Mouse (Mus musculus): Measurements from ENCODE around the gene Actr5. TPM values are rescaled to one million over a fixed set of nuclear protein-coding genes. Genes with fewer than 3 reads are reported as not detected.

Actr5 gene
- polyA plus RNA-seq (2016; fragmentation: Nextera tagmentation; extraction: Ambion mirVana): 20.8 and 22.1 TPM in 2 replicates

DNA sequence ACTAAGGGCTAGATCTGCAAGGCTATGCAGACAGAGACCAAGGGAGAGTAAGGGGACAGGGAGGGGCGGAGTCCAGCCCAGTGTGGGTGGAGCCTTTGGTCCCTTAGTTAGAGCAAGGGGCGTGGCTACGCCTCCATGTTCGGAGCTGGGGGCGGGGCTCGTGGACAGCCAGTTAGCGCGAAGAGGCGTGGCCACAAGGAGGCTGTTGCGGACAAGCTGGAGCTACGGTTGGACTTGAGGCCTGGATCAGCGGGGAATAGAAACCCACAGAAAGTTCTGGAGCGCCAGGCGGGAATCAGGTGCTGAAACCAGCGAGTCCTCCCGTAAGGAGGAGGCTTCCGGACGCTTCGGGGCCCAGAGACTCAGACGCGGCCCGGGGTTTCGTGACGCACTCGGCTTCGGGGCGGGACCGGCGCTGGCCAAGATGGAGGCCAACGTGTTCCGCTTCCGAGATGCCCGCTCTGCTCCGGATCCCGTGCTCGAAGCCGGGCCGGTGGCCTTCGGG is at the start of gene Actr5:
Actr5 (plus strand) TSS at position 171 of the 505 bp plus-strand sequence.
- peak within 1 kb of the TSS; percentile 61 for H3K4me2 ChIP-seq
- H3K9me3 ChIP-seq: no peaks in the 10 kb centered on the region
- ATAC-seq (ENCODE audit: insufficient number of reproducible peaks, insufficient read depth, low FRiP score, low TSS enrichment, low read depth): peak; percentile 89
- H3K4me3 ChIP-seq (replicated peaks): peak within 1 kb of the TSS; percentile 89
- H3K27ac ChIP-seq: peak within 1 kb of the TSS; percentile 92
- WGBS: under 1% methylated on average over 39 of the region's 39 CpGs
- peaks cover 27% of the 10 kb centered on the region for H3K36me3 ChIP-seq
- H3K4me1 ChIP-seq (replicated peaks): peaks cover 13% of the 10 kb centered on the region
- peaks cover 28% of the 10 kb centered on the region for H3K27me3 ChIP-seq
- H3K9ac ChIP-seq (replicated peaks): peak within 1 kb of the TSS; percentile 86

GRCm38 (mm10) chr2:158579979-158580378 is 44.7 kb upstream of the Actr5 start:
- no peak overlapping the region for H3K4me2 ChIP-seq
- no peak overlapping the region for H3K27ac ChIP-seq
- peaks cover 13% of the 10 kb centered on the region; the same call in 1 of the 2 replicates for H3K27me3 ChIP-seq
- ATAC-seq (ENCODE audit: insufficient number of reproducible peaks, insufficient read depth, low FRiP score, low TSS enrichment, low read depth): no peak
- no peaks in the 10 kb centered on the region for H3K36me3 ChIP-seq
- WGBS: 63% methylated on average over 4 of the region's 4 CpGs
- no peak overlapping the region for H3K4me3 ChIP-seq (replicated peaks)
- no peak overlapping the region for H3K9ac ChIP-seq (replicated peaks)
- no peaks in the 10 kb centered on the region for H3K9me3 ChIP-seq
- no peaks in the 10 kb centered on the region for H3K4me1 ChIP-seq (replicated peaks)

DNA sequence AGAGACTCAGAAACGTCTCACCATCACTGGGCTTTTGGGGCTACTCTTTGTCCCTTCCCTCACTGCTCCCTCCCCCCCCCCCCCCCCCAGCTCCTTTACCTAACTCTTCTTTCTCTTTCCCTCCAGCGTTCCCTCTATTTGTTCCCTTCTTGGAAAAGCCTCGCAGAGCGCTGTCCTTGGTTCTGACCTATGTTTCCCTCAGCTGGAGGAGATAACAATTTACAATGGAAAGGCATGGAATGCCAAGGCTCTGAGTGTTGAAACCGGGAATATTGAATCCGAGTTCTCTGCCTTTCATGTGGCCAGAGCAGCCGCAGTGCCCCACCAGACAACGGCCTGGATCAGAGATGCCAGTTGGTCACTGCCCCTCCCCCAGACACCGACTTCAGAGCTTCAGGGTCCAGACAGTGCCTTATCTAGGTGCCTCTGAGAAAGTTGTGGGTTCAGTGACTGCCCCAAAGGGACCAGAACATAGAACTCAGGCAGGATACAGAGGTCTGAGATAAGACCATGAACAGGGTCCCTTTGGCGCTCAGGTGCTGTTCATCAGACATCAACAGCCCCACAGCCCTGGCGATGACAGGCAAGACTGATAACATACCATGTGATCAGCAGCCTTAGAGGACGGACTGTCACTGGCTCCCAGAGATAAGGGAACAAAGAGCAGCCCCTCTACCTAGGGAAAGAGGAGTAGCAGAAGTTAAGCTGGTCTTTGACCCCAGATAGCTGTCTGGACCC is 39.9 kb upstream of the Actr5 start:
- Histone ChIP-seq H3K27me3 (peaks cover 23% of the 10 kb centered on the region; the same call in 1 of the 2 replicates), H3K4me1 (replicated peaks) (peaks cover 11% of the 10 kb centered on the region; the same call in 1 of the 2 replicates), H3K27ac (no peak overlapping the region), H3K4me2 (no peak overlapping the region), H3K36me3 (no peaks in the 10 kb centered on the region), H3K9ac (replicated peaks) (no peak overlapping the region), H3K4me3 (replicated peaks) (no peak overlapping the region), H3K9me3 (no peaks in the 10 kb centered on the region)
- ATAC-seq (ENCODE audit: insufficient number of reproducible peaks, insufficient read depth, low FRiP score, low TSS enrichment, low read depth): no peak
- WGBS: 12% methylated on average over 12 of the region's 12 CpGs

GRCm38 (mm10) chr2:158588524-158589271 is 36.0 kb upstream of the Actr5 start:
- no peak overlapping the region for H3K9ac ChIP-seq (replicated peaks)
- WGBS: 25% methylated on average over 8 of the region's 8 CpGs

DNA sequence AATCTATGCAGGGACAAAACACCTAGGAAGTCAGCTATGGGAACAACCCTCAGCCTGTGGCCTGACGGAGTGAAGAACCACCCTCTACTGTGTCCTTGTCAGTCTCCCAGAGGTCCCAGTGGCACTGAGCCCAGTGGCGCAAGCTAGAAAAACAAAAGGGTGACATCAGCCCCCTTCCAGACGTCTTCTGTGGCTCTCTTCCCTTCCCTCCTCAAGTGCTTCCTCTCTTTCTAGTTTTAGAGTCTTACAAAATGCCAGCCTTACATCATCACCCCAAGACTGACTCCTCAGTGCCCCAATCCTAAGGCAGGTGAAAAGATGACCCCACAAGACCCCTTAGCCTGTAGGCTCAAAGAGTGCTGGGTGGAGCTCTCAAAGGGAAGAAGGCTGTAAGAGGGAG is 34.2 kb upstream of the Actr5 start:
- Histone ChIP-seq H3K9me3 (no peaks in the 10 kb centered on the region), H3K27me3 (peaks cover 22% of the 10 kb centered on the region), H3K36me3 (no peaks in the 10 kb centered on the region), H3K27ac (no peak overlapping the region), H3K4me3 (replicated peaks) (no peak overlapping the region), H3K4me2 (no peak overlapping the region), H3K9ac (replicated peaks) (no peak overlapping the region), H3K4me1 (replicated peaks) (peaks cover 16% of the 10 kb centered on the region; the same call in 1 of the 2 replicates)
- 63% methylated on average over 3 of the region's 3 CpGs for WGBS
- no peak for ATAC-seq (ENCODE audit: insufficient number of reproducible peaks, insufficient read depth, low FRiP score, low TSS enrichment, low read depth)

More at GRCm38 (mm10) chr2:158588524-158589271, 36.0 kb upstream of the Actr5 start:
- Histone ChIP-seq H3K4me1 (replicated peaks) (peaks cover 11% of the 10 kb centered on the region; the same call in 1 of the 2 replicates), H3K4me2 (no peak overlapping the region), H3K4me3 (replicated peaks) (no peak overlapping the region), H3K27me3 (peaks cover 17% of the 10 kb centered on the region; the same call in 1 of the 2 replicates), H3K36me3 (no peaks in the 10 kb centered on the region), H3K27ac (no peak overlapping the region), H3K9me3 (no peaks in the 10 kb centered on the region)
- no peak for ATAC-seq (ENCODE audit: insufficient number of reproducible peaks, insufficient read depth, low FRiP score, low TSS enrichment, low read depth)

DNA sequence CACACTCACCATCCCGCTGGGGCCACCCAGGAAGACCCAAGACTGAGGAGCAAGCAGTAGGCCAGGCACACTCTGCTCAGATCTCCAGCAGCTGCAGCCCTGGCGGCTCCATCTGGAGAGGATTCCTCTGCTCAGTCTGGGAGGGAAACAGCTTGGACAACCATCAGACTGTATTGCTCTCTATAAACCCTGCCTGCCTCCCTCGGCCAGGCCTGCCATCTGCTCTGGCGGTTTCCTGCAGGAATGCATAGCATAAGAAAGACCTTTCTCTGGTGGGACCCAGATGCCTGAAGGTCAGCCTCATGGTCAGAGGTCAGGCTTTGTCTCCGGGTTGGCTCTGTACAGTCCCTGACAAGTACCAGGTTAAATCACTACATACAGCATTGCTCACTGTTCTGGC is 33.4 kb upstream of the Actr5 start:
- H3K4me2 ChIP-seq: no peak overlapping the region
- no peaks in the 10 kb centered on the region for H3K36me3 ChIP-seq
- H3K4me1 ChIP-seq (replicated peaks): peaks cover 18% of the 10 kb centered on the region; the same call in 1 of the 2 replicates
- H3K4me3 ChIP-seq (replicated peaks): no peak overlapping the region
- no peak overlapping the region for H3K9ac ChIP-seq (replicated peaks)
- WGBS: 28% methylated on average over 5 of the region's 5 CpGs
- H3K27ac ChIP-seq: no peak overlapping the region
- H3K9me3 ChIP-seq: no peaks in the 10 kb centered on the region
- peaks cover 30% of the 10 kb centered on the region for H3K27me3 ChIP-seq
- ATAC-seq (ENCODE audit: insufficient number of reproducible peaks, insufficient read depth, low FRiP score, low TSS enrichment, low read depth): no peak

DNA sequence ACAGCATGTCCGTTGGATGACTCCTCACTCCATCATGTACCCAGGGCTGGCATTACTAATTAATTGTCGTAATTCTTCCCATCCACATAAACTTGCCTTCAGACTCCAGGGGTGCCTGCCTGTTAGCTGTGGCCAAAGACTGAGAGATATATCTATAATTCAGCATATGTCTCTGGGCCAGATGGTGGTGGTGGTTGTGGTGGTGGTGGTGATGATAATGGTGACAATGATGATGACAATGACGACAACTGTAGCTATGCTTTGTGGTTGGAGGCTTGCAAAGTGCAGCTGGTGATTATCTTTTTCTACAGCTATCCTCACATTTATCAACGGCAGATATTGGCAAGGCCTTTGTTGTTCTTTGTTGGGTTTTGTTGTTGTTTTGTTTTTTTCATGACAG is 31.3 kb upstream of the Actr5 start:
- H3K4me3 ChIP-seq (replicated peaks): no peak overlapping the region
- ATAC-seq (ENCODE audit: insufficient number of reproducible peaks, insufficient read depth, low FRiP score, low TSS enrichment, low read depth): no peak

GRCm38 (mm10) chr2:158595103-158595502 is 29.6 kb upstream of the Actr5 start:
- H3K36me3 ChIP-seq: no peaks in the 10 kb centered on the region
- no peaks in the 10 kb centered on the region for H3K9me3 ChIP-seq
- H3K9ac ChIP-seq (replicated peaks): no peak overlapping the region
- H3K27me3 ChIP-seq: peaks cover 53% of the 10 kb centered on the region
- no peak for ATAC-seq (ENCODE audit: insufficient number of reproducible peaks, insufficient read depth, low FRiP score, low TSS enrichment, low read depth)
- no peak overlapping the region for H3K4me3 ChIP-seq (replicated peaks)
- WGBS: 1% methylated on average over 12 of the region's 12 CpGs
- no peak overlapping the region for H3K4me2 ChIP-seq
- peaks cover 7% of the 10 kb centered on the region; the same call in 1 of the 2 replicates for H3K4me1 ChIP-seq (replicated peaks)
- no peak overlapping the region for H3K27ac ChIP-seq

More for the DNA sequence above, 31.3 kb upstream of the Actr5 start:
- no peaks in the 10 kb centered on the region for H3K36me3 ChIP-seq
- peaks cover 41% of the 10 kb centered on the region for H3K27me3 ChIP-seq
- 70% methylated on average over 4 of the region's 4 CpGs for WGBS
- no peak overlapping the region for H3K4me2 ChIP-seq
- H3K9me3 ChIP-seq: no peaks in the 10 kb centered on the region
- H3K9ac ChIP-seq (replicated peaks): no peak overlapping the region
- peaks cover 18% of the 10 kb centered on the region; the same call in 1 of the 2 replicates for H3K4me1 ChIP-seq (replicated peaks)
- no peak overlapping the region for H3K27ac ChIP-seq

DNA sequence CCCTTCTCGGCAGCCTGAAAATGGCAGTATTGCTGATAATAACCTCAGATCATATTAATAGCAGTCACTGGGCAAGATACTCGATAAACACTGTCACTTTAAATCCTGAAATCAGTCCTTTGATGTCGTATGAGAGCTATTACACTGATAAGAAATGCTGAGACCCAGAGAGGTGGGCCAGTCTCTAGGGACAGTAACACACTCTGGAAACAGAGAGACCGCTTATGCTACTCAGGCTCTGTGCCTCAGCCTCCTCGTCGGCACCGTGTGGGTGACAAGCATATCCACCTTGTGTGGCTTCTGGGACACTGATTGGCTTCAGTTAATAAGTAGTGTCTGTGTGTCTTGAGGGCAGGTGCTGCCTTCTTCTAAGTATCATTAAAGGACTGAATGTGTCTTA is 29.1 kb upstream of the Actr5 start:
- no peak for ATAC-seq (ENCODE audit: insufficient number of reproducible peaks, insufficient read depth, low FRiP score, low TSS enrichment, low read depth)
- no peak overlapping the region for H3K27ac ChIP-seq
- H3K4me2 ChIP-seq: no peak overlapping the region
- no peaks in the 10 kb centered on the region for H3K9me3 ChIP-seq
- peaks cover 58% of the 10 kb centered on the region for H3K27me3 ChIP-seq
- no peaks in the 10 kb centered on the region for H3K36me3 ChIP-seq
- WGBS: 32% methylated on average over 7 of the region's 7 CpGs
- no peak overlapping the region for H3K4me3 ChIP-seq (replicated peaks)
- no peak overlapping the region for H3K9ac ChIP-seq (replicated peaks)
- H3K4me1 ChIP-seq (replicated peaks): peaks cover 7% of the 10 kb centered on the region; the same call in 1 of the 2 replicates

DNA sequence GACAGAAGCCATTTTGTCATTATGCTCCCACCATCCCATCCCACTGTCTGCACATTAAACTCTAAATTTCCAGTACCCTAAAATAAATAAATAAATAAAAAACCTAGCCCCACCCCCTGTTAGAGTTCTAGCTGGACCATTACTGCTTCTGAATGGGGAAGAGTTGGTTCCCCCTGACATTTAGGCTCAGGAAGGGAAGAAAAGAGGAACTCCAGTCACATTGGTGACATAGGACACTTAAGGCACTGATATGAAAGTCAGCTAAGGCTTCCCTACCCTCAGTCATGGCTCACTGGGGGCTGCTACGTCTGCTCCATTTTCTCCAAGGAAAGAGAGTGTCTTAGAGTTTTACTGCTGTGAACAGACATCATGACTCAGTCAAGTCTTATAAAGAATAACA is 27.9 kb upstream of the Actr5 start:
- H3K27ac ChIP-seq: no peak overlapping the region
- ATAC-seq (ENCODE audit: insufficient number of reproducible peaks, insufficient read depth, low FRiP score, low TSS enrichment, low read depth): no peak
- peaks cover 70% of the 10 kb centered on the region for H3K27me3 ChIP-seq
- no peak overlapping the region for H3K9ac ChIP-seq (replicated peaks)
- H3K36me3 ChIP-seq: no peaks in the 10 kb centered on the region
- WGBS: 61% methylated on average over 1 of the region's 1 CpGs
- peaks cover 7% of the 10 kb centered on the region; the same call in 1 of the 2 replicates for H3K4me1 ChIP-seq (replicated peaks)
- no peak overlapping the region for H3K4me2 ChIP-seq
- H3K9me3 ChIP-seq: no peaks in the 10 kb centered on the region
- no peak overlapping the region for H3K4me3 ChIP-seq (replicated peaks)

GRCm38 (mm10) chr2:158600517-158600916 is 24.2 kb upstream of the Actr5 start:
- no peaks in the 10 kb centered on the region for H3K9me3 ChIP-seq
- no peak overlapping the region for H3K4me3 ChIP-seq (replicated peaks)
- no peak overlapping the region for H3K4me2 ChIP-seq
- no peak overlapping the region for H3K9ac ChIP-seq (replicated peaks)
- H3K4me1 ChIP-seq (replicated peaks): peaks cover 7% of the 10 kb centered on the region; the same call in 1 of the 2 replicates
- no peaks in the 10 kb centered on the region for H3K36me3 ChIP-seq
- H3K27ac ChIP-seq: no peak overlapping the region
- ATAC-seq (ENCODE audit: insufficient number of reproducible peaks, insufficient read depth, low FRiP score, low TSS enrichment, low read depth): no peak
- H3K27me3 ChIP-seq: peaks cover 94% of the 10 kb centered on the region
- 29% methylated on average over 3 of the region's 3 CpGs for WGBS
